Mouse (Mus musculus): ENCODE results near the gene Immp2l. TPM values are rescaled to one million over a fixed set of nuclear protein-coding genes. Genes with fewer than 3 reads are reported as not detected.

Immp2l gene
- polyA plus RNA-seq, 2 experiments: 6.9 to 10.6 TPM

GRCm38 (mm10) chr12:41831731-41832130 is 807.8 kb downstream of the Immp2l start:
- no peak for ATAC-seq (ENCODE audit: low FRiP score, low read depth)

GRCm38 (mm10) chr12:41834646-41835045 is 810.8 kb downstream of the Immp2l start:
- Histone ChIP-seq H3K27me3 (ENCODE audit: control insufficient read depth, insufficient read depth, low read length) (no peaks in the 10 kb centered on the region), H3K27ac (replicated peaks; ENCODE audit: low read depth, low read length) (no peak overlapping the region), H3K4me1 (ENCODE audit: control insufficient read depth, insufficient read depth, low read length) (no peaks in the 10 kb centered on the region), H3K36me3 (ENCODE audit: control insufficient read depth, insufficient read depth, low read length) (no peaks in the 10 kb centered on the region), H3K9me3 (ENCODE audit: control insufficient read depth, low read length) (no peaks in the 10 kb centered on the region), H3K4me2 (replicated peaks; ENCODE audit: low read depth, low read length, severe bottlenecking) (no peak overlapping the region), H3K4me3 (replicated peaks; ENCODE audit: low read length) (no peak overlapping the region), H3K9ac (ENCODE audit: low read depth, low read length, severe bottlenecking) (no peak overlapping the region)
- TF ChIP-seq POLR2A (IDR thresholded peaks at IDR 0.05; ENCODE audit: borderline replicate concordance, extremely low read depth, insufficient read depth, insufficient read length): no peak
- ATAC-seq (ENCODE audit: low FRiP score, low read depth) (no peak), DNase-seq (ENCODE audit: low spot score) (no peak)
- WGBS: 89% methylated on average over 2 of the region's 2 CpGs

More at GRCm38 (mm10) chr12:41831731-41832130, 807.8 kb downstream of the Immp2l start:
- H3K27ac ChIP-seq (replicated peaks; ENCODE audit: low read depth, low read length): no peak overlapping the region
- no peak overlapping the region for H3K9ac ChIP-seq (ENCODE audit: low read depth, low read length, severe bottlenecking)
- H3K9me3 ChIP-seq (ENCODE audit: control insufficient read depth, low read length): no peaks in the 10 kb centered on the region
- H3K4me2 ChIP-seq (replicated peaks; ENCODE audit: low read depth, low read length, severe bottlenecking): no peak overlapping the region
- no peak for TF ChIP-seq POLR2A (IDR thresholded peaks at IDR 0.05; ENCODE audit: borderline replicate concordance, extremely low read depth, insufficient read depth, insufficient read length)
- H3K4me3 ChIP-seq (replicated peaks; ENCODE audit: low read length): no peak overlapping the region
- no peak for DNase-seq (ENCODE audit: low spot score)
- WGBS: 59% methylated on average over 7 of the region's 7 CpGs
- H3K36me3 ChIP-seq (ENCODE audit: control insufficient read depth, insufficient read depth, low read length): no peaks in the 10 kb centered on the region
- H3K4me1 ChIP-seq (ENCODE audit: control insufficient read depth, insufficient read depth, low read length): no peaks in the 10 kb centered on the region
- H3K27me3 ChIP-seq (ENCODE audit: control insufficient read depth, insufficient read depth, low read length): no peaks in the 10 kb centered on the region

GRCm38 (mm10) chr12:41838334-41838847 is 814.5 kb downstream of the Immp2l start:
- H3K27ac ChIP-seq (replicated peaks; ENCODE audit: low read depth, low read length): no peak overlapping the region
- no peaks in the 10 kb centered on the region for H3K9me3 ChIP-seq (ENCODE audit: control insufficient read depth, low read length)
- DNase-seq (ENCODE audit: low spot score) (peak; percentile 15), ATAC-seq (ENCODE audit: low FRiP score, low read depth) (no peak)
- H3K4me3 ChIP-seq (replicated peaks; ENCODE audit: low read length): no peak overlapping the region
- no peaks in the 10 kb centered on the region for H3K36me3 ChIP-seq (ENCODE audit: control insufficient read depth, insufficient read depth, low read length)
- no peak overlapping the region for H3K4me2 ChIP-seq (replicated peaks; ENCODE audit: low read depth, low read length, severe bottlenecking)
- no peak overlapping the region for H3K9ac ChIP-seq (ENCODE audit: low read depth, low read length, severe bottlenecking)
- TF ChIP-seq POLR2A (IDR thresholded peaks at IDR 0.05; ENCODE audit: borderline replicate concordance, extremely low read depth, insufficient read depth, insufficient read length): no peak
- H3K4me1 ChIP-seq (ENCODE audit: control insufficient read depth, insufficient read depth, low read length): no peaks in the 10 kb centered on the region
- WGBS: 66% methylated on average over 6 of the region's 6 CpGs
- no peaks in the 10 kb centered on the region for H3K27me3 ChIP-seq (ENCODE audit: control insufficient read depth, insufficient read depth, low read length)

- no peak overlapping the region for H3K4me2 ChIP-seq (replicated peaks; ENCODE audit: low read depth, low read length, severe bottlenecking)
- no peak for TF ChIP-seq POLR2A (IDR thresholded peaks at IDR 0.05; ENCODE audit: borderline replicate concordance, extremely low read depth, insufficient read depth, insufficient read length)
- no peaks in the 10 kb centered on the region for H3K36me3 ChIP-seq (ENCODE audit: control insufficient read depth, insufficient read depth, low read length)
- H3K27me3 ChIP-seq (ENCODE audit: control insufficient read depth, insufficient read depth, low read length): no peaks in the 10 kb centered on the region
- no peak for DNase-seq (ENCODE audit: low spot score)
- no peak overlapping the region for H3K27ac ChIP-seq (replicated peaks; ENCODE audit: low read depth, low read length)
- no peaks in the 10 kb centered on the region for H3K9me3 ChIP-seq (ENCODE audit: control insufficient read depth, low read length)
- no peak overlapping the region for H3K9ac ChIP-seq (ENCODE audit: low read depth, low read length, severe bottlenecking)
- ATAC-seq (ENCODE audit: low FRiP score, low read depth): no peak
- 90% methylated on average over 2 of the region's 2 CpGs for WGBS
- H3K4me1 ChIP-seq (ENCODE audit: control insufficient read depth, insufficient read depth, low read length): no peaks in the 10 kb centered on the region
- H3K4me3 ChIP-seq (replicated peaks; ENCODE audit: low read length): no peak overlapping the region
Measured at GRCm38 (mm10) chr12:41839241-41839640, 815.4 kb downstream of the Immp2l start.

GRCm38 (mm10) chr12:41842694-41843329 is 818.9 kb downstream of the Immp2l start:
- TF ChIP-seq POLR2A (IDR thresholded peaks at IDR 0.05; ENCODE audit: borderline replicate concordance, extremely low read depth, insufficient read depth, insufficient read length): no peak
- ATAC-seq (ENCODE audit: low FRiP score, low read depth): no peak
- WGBS: 70% methylated on average over 6 of the region's 6 CpGs

More at GRCm38 (mm10) chr12:41842694-41843329, 818.9 kb downstream of the Immp2l start:
- Histone ChIP-seq H3K27me3 (ENCODE audit: control insufficient read depth, insufficient read depth, low read length) (no peaks in the 10 kb centered on the region), H3K4me2 (replicated peaks; ENCODE audit: low read depth, low read length, severe bottlenecking) (no peak overlapping the region), H3K9me3 (ENCODE audit: control insufficient read depth, low read length) (no peaks in the 10 kb centered on the region), H3K4me3 (replicated peaks; ENCODE audit: low read length) (no peak overlapping the region), H3K9ac (ENCODE audit: low read depth, low read length, severe bottlenecking) (no peak overlapping the region), H3K4me1 (ENCODE audit: control insufficient read depth, insufficient read depth, low read length) (no peaks in the 10 kb centered on the region), H3K27ac (replicated peaks; ENCODE audit: low read depth, low read length) (no peak overlapping the region), H3K36me3 (ENCODE audit: control insufficient read depth, insufficient read depth, low read length) (no peaks in the 10 kb centered on the region)
- DNase-seq (ENCODE audit: low spot score): no peak

All from limb, embryonic 14.5 days (tissue).